Mouse (Mus musculus) erythroblast, embryonic 14.5 days (primary cell): ENCODE results near the gene Siva1. TPM values are rescaled to one million over a fixed set of nuclear protein-coding genes. Genes with fewer than 3 reads are reported as not detected.

Experiments used
- H3K27me3 ChIP-seq: 2 replicates; pipeline ENCODE4 v1.6.1; 2012; ENCODE audit warnings: inconsistent platforms; ENCODE audit not compliant: control insufficient read depth
- H3K36me3 ChIP-seq: 2 replicates; pipeline ENCODE4 v1.6.1; 2012; ENCODE audit warnings: mild to moderate bottlenecking, inconsistent platforms; ENCODE audit not compliant: control insufficient read depth
- H3K4me1 ChIP-seq: 2 replicates; pipeline ENCODE4 v1.6.1; 2012; ENCODE audit warnings: inconsistent platforms; ENCODE audit not compliant: control insufficient read depth
- H3K4me3 ChIP-seq: replicated peaks from 2 replicates; pipeline ENCODE3; 2012; ENCODE audit warnings: moderate library complexity, mild to moderate bottlenecking, inconsistent platforms
- H3K9me3 ChIP-seq: 2 replicates; pipeline ENCODE4 v1.6.1; 2012; ENCODE audit warnings: low read length, inconsistent platforms, mixed read lengths; ENCODE audit not compliant: control insufficient read depth
- GATA1 ChIP-seq: IDR thresholded peaks from 2 replicates; pipeline ENCODE4 v1.6.1; 2012; ENCODE audit warnings: low read length, inconsistent platforms, mixed read lengths
- TAL1 ChIP-seq: IDR thresholded peaks from 3 replicates; pipeline ENCODE4 v1.6.1; 2012; ENCODE audit warnings: low read length, inconsistent platforms, mixed read lengths
- polyA plus RNA-seq: library from polyadenylated mRNA; stranded (reverse); fragments of >175 nt; gene quantifications from 2 replicates; pipeline ENCODE4 v1.2.3, GENCODE M21; 2012

Siva1 gene
- polyA plus RNA-seq, 1 experiment = 20.6 TPM

DNA sequence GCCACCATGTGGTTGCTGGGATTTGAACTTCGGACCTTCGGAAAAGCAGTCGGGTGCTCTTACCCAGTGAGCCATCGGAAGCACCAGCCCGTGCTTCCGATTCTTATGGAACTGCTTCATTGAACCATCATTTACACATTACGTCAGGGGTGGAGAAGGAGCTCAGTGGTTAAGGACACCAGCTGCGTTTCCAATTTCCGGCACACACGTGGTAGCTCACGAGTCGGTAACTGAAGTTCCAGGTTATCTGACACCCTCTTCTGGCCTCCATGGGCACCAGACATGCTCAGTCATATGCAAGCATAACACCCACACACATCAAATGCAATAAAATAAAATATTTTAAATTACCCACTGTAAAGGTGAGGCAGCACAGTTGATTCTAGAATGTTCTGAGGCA is 14.4 kb upstream of the Siva1 start:
- Histone ChIP-seq H3K4me1 (peaks cover 11% of the 10 kb centered on the region), H3K27me3 (no peaks in the 10 kb centered on the region), H3K36me3 (no peaks in the 10 kb centered on the region), H3K4me3 (no peak overlapping the region), H3K9me3 (no peaks in the 10 kb centered on the region)
- TF ChIP-seq GATA1 = no peak
- TF ChIP-seq TAL1 = no peak

DNA sequence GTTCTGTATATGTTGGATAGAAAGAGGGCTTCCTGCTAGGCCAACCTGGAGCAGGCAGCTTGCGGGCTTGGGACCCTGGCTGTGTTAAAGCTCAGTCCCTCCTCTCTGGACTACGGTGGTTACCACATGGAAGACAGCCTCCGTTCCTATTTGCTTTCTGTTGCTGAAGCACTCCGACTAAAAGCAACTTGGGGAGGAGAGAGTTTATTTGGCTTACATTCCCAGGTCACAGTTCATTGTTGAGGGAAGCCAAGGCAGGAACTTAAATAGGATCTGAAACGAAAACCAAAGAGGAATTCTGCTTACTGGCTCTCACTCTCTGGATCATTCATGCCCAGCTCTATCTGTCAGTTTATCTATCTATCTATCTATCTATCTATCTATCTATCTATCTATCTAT is 13.7 kb upstream of the Siva1 start:
- H3K4me1 ChIP-seq = peaks cover 11% of the 10 kb centered on the region

DNA sequence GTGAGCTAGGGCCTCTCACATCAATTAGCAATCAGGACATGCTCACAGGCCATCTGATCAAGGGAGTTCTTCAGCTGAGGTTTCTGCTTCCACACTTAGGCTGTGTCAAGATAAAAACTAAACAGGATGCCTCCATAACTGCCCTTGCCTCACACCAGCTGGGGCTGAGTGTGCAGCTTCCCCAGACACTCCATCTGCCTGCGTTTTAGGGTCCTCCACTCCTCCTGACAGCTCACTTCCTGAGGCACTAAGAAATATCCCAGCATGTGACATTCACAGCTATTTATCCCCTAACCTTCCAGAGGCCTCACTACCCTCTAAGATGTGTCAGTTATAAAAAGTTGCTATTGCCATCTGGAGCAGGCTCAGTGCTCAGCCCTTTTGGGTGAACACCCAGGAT is 13.0 kb upstream of the Siva1 start:
- no peak for TF ChIP-seq TAL1
- no peak for TF ChIP-seq GATA1
- H3K4me1 ChIP-seq = peaks cover 11% of the 10 kb centered on the region
- H3K9me3 ChIP-seq = no peaks in the 10 kb centered on the region
- H3K36me3 ChIP-seq = no peaks in the 10 kb centered on the region
- no peak overlapping the region for H3K4me3 ChIP-seq
- no peaks in the 10 kb centered on the region for H3K27me3 ChIP-seq

More for the DNA sequence above, 13.7 kb upstream of the Siva1 start:
- Histone ChIP-seq H3K36me3 (no peaks in the 10 kb centered on the region), H3K9me3 (no peaks in the 10 kb centered on the region), H3K27me3 (no peaks in the 10 kb centered on the region), H3K4me3 (no peak overlapping the region)
- no peak for TF ChIP-seq GATA1
- no peak for TF ChIP-seq TAL1

DNA sequence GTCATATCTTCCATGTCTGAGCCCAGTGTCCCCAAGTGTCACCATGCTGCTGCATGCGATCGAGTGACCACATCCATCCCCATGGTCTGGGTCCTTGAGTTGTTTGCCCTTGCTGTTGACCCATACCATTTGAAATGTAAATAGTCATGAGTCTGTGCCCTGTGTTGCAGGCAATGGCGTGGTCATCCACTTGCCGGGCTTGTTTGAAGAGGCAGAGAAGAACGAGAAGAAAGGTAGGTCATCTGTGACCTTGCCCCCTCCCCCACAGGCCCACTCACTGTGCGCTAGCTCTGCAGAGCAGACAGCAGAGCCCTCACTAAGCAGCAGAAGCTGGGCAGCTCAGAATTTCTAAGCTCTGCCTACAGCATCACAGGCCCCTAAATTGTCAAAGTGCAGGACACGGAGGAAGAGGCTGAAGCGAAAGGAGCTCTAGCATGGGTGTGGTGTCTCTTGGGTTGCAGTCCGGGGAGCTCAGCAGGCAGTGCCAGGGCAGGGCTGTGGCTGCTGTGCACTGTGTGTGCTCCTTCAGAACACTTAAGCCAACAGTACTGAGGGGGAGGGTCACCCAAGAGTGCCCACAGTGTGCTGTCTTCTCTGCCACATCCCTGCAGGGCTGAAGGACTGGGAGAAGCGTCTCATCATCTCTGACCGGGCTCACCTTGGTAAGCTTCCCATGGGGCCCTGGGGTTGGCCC is 12.2 kb upstream of the Siva1 start:
- no peak overlapping the region for H3K4me3 ChIP-seq
- no peaks in the 10 kb centered on the region for H3K27me3 ChIP-seq
- TF ChIP-seq GATA1 (no peak), TAL1 (no peak)
- H3K9me3 ChIP-seq = no peaks in the 10 kb centered on the region
- H3K4me1 ChIP-seq = peaks cover 9% of the 10 kb centered on the region
- no peaks in the 10 kb centered on the region for H3K36me3 ChIP-seq

DNA sequence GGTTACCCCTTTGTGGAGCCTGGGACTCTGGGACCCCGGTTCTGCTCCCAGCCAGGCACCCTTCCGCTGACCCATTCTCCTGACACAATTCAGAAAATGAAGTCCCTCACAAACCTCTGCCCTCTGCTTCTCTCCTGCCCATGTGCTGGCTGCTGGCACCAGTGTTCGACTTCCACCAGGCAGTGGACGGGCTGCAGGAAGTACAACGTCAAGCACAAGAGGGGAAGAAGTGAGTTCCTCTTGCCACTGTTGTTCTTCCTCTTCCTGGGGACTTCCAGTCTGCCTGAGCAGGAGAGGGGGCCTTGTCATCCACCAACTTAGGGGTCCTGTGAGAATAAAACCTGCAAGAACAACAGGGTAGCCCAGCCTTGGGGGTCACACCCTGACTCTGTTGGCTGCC is 11.6 kb upstream of the Siva1 start:
- Histone ChIP-seq H3K27me3 (no peaks in the 10 kb centered on the region), H3K36me3 (no peaks in the 10 kb centered on the region), H3K4me3 (no peak overlapping the region), H3K9me3 (no peaks in the 10 kb centered on the region), H3K4me1 (peaks cover 9% of the 10 kb centered on the region)
- no peak for TF ChIP-seq GATA1

DNA sequence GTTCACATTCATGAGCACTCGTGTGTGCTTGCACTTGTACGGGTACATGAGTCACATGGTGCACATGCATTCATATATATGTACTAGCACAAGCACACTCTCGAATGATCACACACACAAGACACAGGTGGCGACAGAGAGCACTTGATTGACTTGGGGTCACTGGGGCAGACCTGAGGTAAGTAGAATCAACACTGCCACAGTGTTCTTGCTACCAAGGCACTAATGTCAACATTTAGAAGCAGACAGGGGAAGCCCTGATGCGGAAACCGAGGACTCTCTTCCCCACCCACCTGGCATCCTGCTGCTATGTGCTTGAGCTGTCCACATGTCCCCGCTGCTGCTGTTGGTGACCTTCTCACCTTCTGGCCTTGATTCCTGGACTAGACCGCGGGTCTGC is 10.8 kb upstream of the Siva1 start:
- Histone ChIP-seq H3K4me1 (peaks cover 9% of the 10 kb centered on the region), H3K27me3 (no peaks in the 10 kb centered on the region), H3K36me3 (no peaks in the 10 kb centered on the region), H3K9me3 (no peaks in the 10 kb centered on the region), H3K4me3 (no peak overlapping the region)
- TF ChIP-seq GATA1 (no peak), TAL1 (no peak)

DNA sequence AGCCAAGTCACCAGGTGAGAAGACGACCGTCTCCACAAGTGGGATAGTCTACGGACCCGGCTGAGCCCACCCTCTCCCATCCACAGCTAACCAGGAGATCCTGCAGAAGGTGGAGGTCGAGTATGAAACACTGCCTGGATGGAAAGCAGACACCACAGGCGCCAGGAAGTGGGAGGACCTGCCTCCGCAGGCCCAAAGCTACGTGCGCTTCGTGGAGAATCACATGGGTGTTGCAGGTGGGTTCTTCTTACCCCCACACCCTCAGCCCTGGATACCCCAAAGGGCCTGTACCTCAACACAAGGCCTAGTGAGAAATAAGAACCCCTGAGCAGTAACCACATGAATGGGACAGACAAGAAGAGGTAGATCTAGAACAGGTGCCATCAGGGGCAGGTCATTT is 5.0 kb upstream of the Siva1 start:
- no peak for TF ChIP-seq TAL1
- no peak for TF ChIP-seq GATA1
- Histone ChIP-seq H3K9me3 (no peaks in the 10 kb centered on the region), H3K27me3 (no peaks in the 10 kb centered on the region), H3K36me3 (no peaks in the 10 kb centered on the region; the same call in 1 of the 2 replicates), H3K4me3 (no peak overlapping the region), H3K4me1 (peaks cover 15% of the 10 kb centered on the region)

DNA sequence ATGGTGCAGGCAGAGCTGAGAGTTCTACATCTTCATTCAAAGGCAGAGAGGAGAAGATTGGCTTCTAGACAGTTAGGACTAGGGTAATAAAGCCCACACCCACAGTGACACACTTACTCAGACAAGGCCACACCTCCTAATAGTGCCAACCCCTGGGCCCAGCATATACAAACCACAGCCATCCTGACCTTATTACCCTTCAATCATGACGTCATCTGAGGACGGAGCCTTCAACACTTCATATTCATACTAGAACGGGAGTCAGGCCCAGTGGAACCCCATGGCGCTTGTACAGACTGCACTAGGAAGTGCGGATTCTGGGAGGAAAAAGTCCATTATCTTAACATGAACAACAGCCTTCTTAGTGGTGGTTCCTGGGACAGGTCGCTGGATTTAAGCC is 1.4 kb upstream of the Siva1 start:
- no peak for TF ChIP-seq TAL1
- no peak for TF ChIP-seq GATA1
- Histone ChIP-seq H3K27me3 (no peaks in the 10 kb centered on the region), H3K4me1 (peaks cover 50% of the 10 kb centered on the region), H3K9me3 (no peaks in the 10 kb centered on the region), H3K36me3 (peaks cover 21% of the 10 kb centered on the region), H3K4me3 (no peak overlapping the region)

DNA sequence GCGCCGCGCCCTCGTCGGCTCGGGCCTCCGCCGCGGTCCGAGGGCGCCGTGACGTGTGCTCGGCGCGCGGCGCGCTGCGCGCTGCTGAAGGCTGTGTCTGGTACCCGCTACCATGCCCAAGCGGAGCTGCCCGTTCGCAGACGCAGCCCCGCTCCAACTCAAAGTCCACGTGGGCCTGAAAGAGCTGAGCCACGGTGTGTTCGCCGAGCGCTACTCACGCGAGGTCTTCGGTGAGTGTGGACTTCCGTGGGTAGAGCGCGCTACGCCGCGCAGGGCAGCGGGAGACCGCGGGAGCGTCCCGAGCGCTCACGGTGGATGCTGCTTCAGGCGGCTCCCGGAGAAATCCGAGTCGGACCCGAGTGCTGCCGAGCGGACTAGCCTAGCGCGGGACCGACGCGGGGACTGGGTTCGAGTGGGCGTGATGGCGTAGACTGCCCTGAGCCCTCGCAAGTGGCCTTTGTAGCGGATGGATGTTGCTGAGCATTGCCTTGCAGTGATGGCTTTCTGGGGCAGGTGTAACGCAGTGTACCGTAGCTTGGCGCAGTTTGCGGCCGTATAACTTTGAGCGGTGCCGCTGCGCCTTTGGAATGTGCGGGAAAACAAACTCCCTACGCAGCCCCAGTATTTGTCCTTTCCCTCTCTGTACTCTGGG is 502 bp downstream of the Siva1 start:
- H3K36me3 ChIP-seq = peaks cover 39% of the 10 kb centered on the region
- H3K4me1 ChIP-seq = peaks cover 53% of the 10 kb centered on the region
- TF ChIP-seq TAL1 (no peak), GATA1 (no peak)
- H3K4me3 ChIP-seq = peak overlapping the region; percentile 74
- no peaks in the 10 kb centered on the region for H3K27me3 ChIP-seq
- H3K9me3 ChIP-seq = no peaks in the 10 kb centered on the region
